Mouse (Mus musculus) monocyte, adult 5-6 weeks (primary cell): ENCODE measurements at regions not wholly inside any gene's neighbourhood (a gene's known extent, or its start where the extent isn't known, plus 50 kb on each side); places are given as distances from the start of the nearest gene placed in this dataset.

Source experiments
- ATAC-seq: fragments of 153-309, 156-312 bp; replicated peaks from 2 replicates; pipeline ENCODE4 v1.8.0; 2017; ENCODE audit warnings: mild to moderate bottlenecking; ENCODE audit not compliant: low TSS enrichment, insufficient number of reproducible peaks, severe bottlenecking, poor library complexity, low FRiP score

- no peak for ATAC-seq
These were observed 328.1 kb downstream of the Rnf144a start for GRCm38 (mm10) chr12:26086923-26087322.

GRCm38 (mm10) chr12:26086414-26086813 is 328.6 kb downstream of the Rnf144a start:
- no peak for ATAC-seq

DNA sequence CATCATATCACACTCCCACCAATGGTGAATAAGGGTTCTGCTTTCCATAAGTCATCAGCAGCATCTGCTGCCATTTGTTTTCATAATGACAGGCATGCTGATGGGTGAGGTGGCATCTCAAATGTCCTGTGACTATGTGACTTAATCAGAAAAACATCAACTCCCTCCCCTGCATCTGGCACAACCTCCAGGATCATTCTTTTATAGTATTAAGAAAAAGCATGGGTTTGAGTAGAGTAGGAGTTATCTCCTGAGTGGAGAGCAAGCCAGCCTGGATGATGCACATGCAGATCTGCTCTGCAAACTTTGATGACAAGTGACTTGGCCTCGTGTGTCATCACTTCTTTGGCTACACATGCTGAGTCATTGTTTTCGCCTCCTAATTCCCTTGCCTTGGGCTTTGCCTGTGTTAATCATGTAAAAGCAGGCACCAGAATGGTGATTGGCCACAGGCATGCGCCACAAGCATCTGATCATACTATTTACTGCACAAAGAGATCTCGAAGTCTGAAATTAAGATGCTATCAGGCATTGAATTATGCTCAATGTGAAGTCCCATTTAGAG is 335.9 kb downstream of the Rnf144a start:
- ATAC-seq: no peak

DNA sequence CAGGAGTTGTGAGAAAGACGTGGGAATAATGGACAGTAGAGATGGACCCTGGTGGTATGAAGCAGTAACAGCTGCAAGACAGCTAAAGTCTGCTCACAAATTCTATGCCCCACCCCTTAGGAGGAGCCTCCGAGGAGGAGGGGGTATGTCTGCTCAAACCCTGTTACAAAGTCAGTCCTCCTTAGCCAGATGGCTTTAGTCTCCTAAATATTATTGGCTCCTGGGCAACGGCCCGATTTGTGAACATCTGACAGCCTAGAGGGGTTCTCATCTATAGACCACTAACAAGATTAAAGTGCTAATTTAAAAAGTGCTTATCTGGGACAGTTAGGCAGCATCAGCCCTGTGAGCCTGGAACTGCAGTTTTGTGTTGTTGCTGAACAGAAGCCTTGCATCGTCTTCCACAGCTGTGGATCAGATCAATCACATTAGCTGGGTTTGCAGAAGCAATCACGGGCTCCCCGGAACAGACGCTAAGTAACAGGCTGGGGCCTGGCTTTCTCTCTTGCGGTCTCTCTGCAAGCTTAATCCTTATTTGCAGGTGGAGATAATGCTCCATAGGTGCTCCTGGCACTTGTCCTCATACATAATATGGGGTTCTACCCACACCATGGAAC is 339.3 kb downstream of the Rnf144a start:
- ATAC-seq: no peak

DNA sequence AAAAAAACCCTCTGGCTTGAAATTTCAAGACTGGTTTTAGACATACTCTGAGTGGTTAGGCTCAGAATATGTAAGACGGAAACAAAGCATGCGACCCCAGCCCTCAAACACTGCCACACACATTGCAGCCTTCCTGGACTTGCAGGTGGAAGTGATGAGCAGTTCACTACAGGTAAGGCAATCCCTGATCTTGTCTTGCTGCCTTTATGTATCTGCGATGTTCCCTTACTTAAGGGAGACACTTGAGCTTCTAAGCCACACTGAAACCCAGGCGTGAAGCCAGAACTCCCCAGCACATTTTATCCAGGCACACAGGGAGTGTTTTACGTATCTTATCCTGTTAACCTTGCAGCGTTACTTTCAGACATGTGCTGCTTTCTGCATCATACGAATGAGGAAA is 342.9 kb downstream of the Rnf144a start:
- ATAC-seq: no peak

DNA sequence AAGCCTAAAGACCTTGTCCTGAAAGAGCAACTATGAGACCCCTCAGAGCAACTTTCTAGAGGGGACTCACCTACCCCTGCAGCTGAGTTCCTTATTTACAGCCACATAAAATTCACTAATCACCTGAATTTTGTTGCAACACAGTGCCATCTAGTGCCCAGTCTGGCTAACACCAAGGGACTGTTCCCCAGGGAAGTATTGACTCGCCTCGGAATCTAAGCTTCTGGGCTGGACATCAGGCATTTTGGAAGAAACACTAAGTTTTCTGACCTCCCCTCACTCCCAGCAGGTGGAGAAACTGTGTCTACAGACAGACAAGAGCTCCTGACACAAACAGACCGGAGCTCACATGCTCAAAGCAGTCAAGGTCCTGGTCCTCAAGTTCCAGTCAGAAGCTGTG is 343.4 kb downstream of the Rnf144a start:
- no peak for ATAC-seq

DNA sequence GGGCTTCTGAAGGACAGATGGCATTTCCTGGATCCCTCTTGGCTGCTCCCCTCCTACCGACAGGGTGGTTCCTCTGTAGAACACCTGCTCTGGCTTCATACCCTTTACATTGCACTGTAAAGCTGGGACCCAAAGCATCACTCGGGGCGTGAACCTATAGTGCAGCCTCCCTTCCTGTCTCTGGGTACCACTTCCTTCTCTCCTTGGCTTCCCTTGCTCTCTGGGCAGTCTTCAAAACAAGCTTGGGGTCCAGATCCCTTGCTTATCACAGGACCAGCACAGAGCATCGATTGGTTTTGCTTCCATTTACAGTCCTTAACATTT is 346.4 kb downstream of the Rnf144a start:
- ATAC-seq: peak; percentile 32; the same call in 1 of the 2 replicates

GRCm38 (mm10) chr12:26067866-26068684 is 347.0 kb downstream of the Rnf144a start:
- peak; percentile 82 for ATAC-seq

GRCm38 (mm10) chr12:26060378-26060777 is 354.7 kb downstream of the Rnf144a start:
- ATAC-seq: no peak

DNA sequence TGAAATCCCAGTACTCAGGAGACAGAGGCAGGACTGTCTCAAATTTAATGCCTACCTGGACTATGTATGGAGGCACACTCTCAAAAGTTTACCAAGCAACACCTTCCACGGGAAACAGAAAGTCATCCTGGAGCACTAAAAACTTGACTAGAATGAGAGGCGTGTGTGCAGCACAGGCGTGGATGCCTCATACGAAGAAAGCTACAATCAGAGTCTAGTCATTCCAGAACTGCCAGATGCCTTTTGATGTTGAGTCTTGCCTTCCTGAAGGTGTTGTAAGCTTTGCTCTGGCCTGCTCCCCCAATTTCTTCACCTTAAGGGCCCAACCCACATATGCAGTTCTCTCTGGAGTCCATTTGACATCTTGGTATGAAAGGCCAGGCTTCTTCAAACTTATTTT is 356.0 kb downstream of the Rnf144a start:
- ATAC-seq: no peak

GRCm38 (mm10) chr12:26057491-26058054 is 357.5 kb downstream of the Rnf144a start:
- ATAC-seq: no peak

DNA sequence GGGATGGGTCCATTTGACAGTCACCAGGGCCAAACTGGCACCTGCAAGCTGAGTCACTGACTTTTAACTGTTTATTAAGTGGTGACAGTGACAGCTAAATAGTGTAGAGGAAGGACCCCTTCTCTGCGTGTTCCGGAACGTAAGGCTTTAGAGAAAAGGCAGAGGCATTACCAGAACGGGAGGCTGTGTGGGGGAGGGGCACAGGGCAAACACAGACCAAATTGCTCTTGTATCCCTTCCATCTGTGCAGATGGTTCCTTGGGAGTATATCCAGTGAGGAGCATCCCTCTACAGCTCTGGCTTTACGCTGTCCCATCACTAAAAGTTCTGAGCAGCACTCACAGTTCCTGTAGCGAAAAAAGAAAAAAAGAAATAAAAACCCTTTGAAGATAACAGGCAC is 368.1 kb downstream of the Rnf144a start:
- ATAC-seq: no peak

DNA sequence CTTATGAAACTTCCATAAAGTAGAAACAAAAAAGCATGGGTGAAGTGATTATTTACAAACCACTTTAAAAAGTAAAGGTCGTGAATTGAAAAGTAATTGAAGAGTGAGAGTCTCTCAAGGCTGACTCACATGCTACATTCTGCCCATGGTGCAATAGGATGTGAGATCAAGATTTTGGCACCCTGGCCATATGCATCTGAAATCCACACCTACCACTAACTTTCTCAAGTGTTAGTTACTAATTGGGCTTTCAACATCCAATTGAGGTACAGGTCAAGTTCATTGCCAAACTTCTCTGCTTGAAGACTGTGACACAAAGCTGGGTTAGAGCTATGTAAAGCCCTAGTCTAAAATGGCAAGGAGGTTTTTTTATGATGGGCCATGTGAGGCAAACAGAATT is 369.7 kb downstream of the Rnf144a start:
- no peak for ATAC-seq

DNA sequence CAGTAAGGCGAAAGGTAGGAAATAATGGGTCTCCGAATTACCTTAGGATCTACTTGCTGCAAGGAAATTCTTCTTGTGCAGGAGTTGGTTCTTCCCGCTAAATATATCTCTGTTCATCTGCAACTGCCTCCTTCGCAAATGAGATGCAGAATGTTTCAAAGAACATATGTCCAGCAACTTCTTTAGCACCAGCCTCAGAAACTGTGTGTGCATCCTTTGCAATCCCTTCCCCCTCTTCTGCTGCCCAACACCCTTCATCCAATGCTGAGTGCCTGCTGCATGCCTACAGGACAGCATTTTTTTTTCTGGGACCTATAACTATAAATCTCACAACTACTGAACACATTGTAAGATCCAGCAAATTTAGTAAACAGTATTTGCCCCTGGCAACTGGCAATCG is 402.1 kb downstream of the Rnf144a start:
- ATAC-seq: no peak

GRCm38 (mm10) chr12:25994063-25994462 is 421.0 kb downstream of the Rnf144a start:
- no peak for ATAC-seq

GRCm38 (mm10) chr12:25991801-25992525 is 423.1 kb downstream of the Rnf144a start:
- no peak for ATAC-seq

- ATAC-seq: no peak
These were observed 432.5 kb downstream of the Rnf144a start for GRCm38 (mm10) chr12:25982545-25982944.

GRCm38 (mm10) chr12:25978335-25978734 is 436.7 kb downstream of the Rnf144a start:
- ATAC-seq: no peak

DNA sequence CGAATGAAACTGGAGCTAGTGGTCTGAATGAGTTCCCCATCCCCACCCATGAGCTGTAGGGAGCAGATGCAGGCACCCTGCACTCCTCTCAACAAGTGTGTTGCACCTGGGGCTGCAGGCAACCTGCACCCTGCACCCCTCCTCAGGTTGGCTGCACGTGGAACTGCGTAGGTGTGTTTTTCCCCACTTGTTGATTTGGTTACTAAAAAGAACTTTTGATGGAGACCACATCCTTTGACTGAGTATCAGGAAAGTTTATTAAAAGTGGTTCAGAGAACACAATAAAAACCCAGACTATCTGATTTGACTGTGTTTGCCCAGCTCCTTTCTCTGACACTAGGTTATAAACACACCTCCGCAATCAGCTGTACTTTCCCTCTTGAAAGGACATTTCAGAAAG is 456.5 kb downstream of the Rnf144a start:
- no peak for ATAC-seq
